8 mouse cellular contexts compared by ENCODE assay signal in the genomic region with DNA sequence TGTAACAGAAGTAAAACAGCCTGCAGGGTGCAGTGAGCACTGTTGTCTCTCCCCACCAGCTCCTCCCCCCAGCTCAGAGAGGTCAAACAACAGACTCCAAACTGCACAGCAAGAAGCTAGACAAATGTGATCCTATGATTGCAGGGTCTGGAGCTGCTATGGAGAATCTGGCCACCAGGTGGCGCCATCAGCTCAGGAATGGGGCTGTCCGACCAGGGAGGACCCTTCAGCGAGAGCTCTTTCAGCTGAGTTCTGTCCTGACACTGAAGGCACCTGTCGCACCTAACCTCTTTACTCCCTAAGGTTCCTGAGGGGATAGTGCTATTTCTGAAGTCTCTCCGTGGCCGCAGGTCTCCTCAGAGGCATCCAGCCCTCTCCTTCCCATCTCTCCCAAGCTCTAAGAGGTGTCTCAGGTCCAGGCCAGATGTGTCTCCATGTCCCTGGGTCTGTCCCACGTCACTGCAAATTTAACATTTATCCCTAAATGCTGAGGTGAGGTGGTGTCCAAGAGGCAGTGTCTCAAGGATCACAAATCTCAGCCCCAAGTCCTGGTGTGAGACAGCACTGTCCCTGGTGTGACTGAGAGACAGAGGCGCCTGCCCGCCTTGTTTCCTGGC. TPM values are rescaled to one million over a fixed set of nuclear protein-coding genes. Genes with fewer than 3 reads are reported as not detected.
DNase-seq lines count a peak whose midpoint lies in the region; ATAC-seq and TF ChIP-seq lines count a peak whose summit lies in the region.

No protein-coding gene starts in this region.

- no peaks in the 10 kb centered on the region for H3K9me3 ChIP-seq in heart, embryonic 10.5 days
- H3K9me3 ChIP-seq in liver, embryonic 11.5 days (ENCODE audit: control insufficient read depth, low read length): no peaks in the 10 kb centered on the region
- H3K9me3 ChIP-seq in neural tube, embryonic 13.5 days: no peaks in the 10 kb centered on the region

- H3K36me3 ChIP-seq in heart, embryonic 10.5 days: no peaks in the 10 kb centered on the region
- no peaks in the 10 kb centered on the region for H3K36me3 ChIP-seq in liver, embryonic 11.5 days (ENCODE audit: control insufficient read depth, insufficient read depth, low read length)
- H3K36me3 ChIP-seq in neural tube, embryonic 13.5 days: no peaks in the 10 kb centered on the region

- no peak for TF ChIP-seq POLR2A in bone marrow macrophage, adult 2 months (IDR thresholded peaks at IDR 0.05; ENCODE audit: borderline replicate concordance, low read depth, low read length)
- TF ChIP-seq POLR2A in embryonic fibroblast, embryonic 13.5 days (IDR thresholded peaks at IDR 0.05; ENCODE audit: low read depth, low read length): no peak

- 29% methylated on average over 9 of the region's 9 CpGs for WGBS in heart, embryonic 10.5 days
- 26% methylated on average over 9 of the region's 9 CpGs for WGBS in liver, embryonic 11.5 days
- 34% methylated on average over 9 of the region's 9 CpGs for WGBS in neural tube, embryonic 13.5 days

- H3K27ac ChIP-seq in bone marrow macrophage, adult 2 months (ENCODE audit: insufficient read depth, low read depth, low read length): no peak overlapping the region
- no peak overlapping the region for H3K27ac ChIP-seq in embryonic fibroblast, embryonic 13.5 days (ENCODE audit: insufficient read depth, low read length)
- H3K27ac ChIP-seq in heart, embryonic 10.5 days: no peak overlapping the region
- no peak overlapping the region for H3K27ac ChIP-seq in liver, embryonic 11.5 days (ENCODE audit: low read depth, low read length)
- no peak overlapping the region for H3K27ac ChIP-seq in neural tube, embryonic 13.5 days (replicated peaks)

- peak; percentile 49 for ATAC-seq in CD4-positive, CD25-positive, alpha-beta regulatory T cell, adult 4 months
- ATAC-seq in liver, embryonic 11.5 days (replicated peaks; ENCODE audit: low FRiP score): no peak; the same call in 1 of the 2 replicates
- peak; percentile 71 for ATAC-seq in neural tube, embryonic 13.5 days (ENCODE audit: low read depth)

- no peak overlapping the region for H3K4me3 ChIP-seq in bone marrow macrophage, adult 2 months (ENCODE audit: insufficient read depth, low read length)
- no peak overlapping the region for H3K4me3 ChIP-seq in embryonic fibroblast, embryonic 13.5 days (ENCODE audit: insufficient read depth, low read length)
- H3K4me3 ChIP-seq in heart, embryonic 10.5 days: no peak overlapping the region
- no peak overlapping the region for H3K4me3 ChIP-seq in liver, embryonic 11.5 days (ENCODE audit: low read depth, low read length)
- no peak overlapping the region for H3K4me3 ChIP-seq in neural tube, embryonic 13.5 days

- no peak overlapping the region for H3K4me2 ChIP-seq in liver, embryonic 11.5 days
- H3K4me2 ChIP-seq in neural tube, embryonic 13.5 days: no peak overlapping the region

- peak; percentile 92 for TF ChIP-seq CTCF in bone marrow macrophage, adult 2 months (IDR thresholded peaks at IDR 0.05; ENCODE audit: low read depth, low read length)
- peak; percentile 93 for TF ChIP-seq CTCF in embryonic fibroblast, embryonic 13.5 days (IDR thresholded peaks at IDR 0.05; ENCODE audit: borderline replicate concordance, insufficient read depth, low read length)

- H3K27me3 ChIP-seq in heart, embryonic 10.5 days (ENCODE audit: insufficient read depth, poor library complexity, severe bottlenecking): peaks cover 23% of the 10 kb centered on the region; the same call in 1 of the 2 replicates
- no peaks in the 10 kb centered on the region for H3K27me3 ChIP-seq in liver, embryonic 11.5 days (replicated peaks; ENCODE audit: control insufficient read depth, insufficient read depth, low read length)
- H3K27me3 ChIP-seq in neural tube, embryonic 13.5 days: peaks cover 6% of the 10 kb centered on the region

- no peak overlapping the region for H3K9ac ChIP-seq in liver, embryonic 11.5 days (ENCODE audit: low read depth, low read length)
- no peak overlapping the region for H3K9ac ChIP-seq in neural tube, embryonic 13.5 days

- peak; percentile 83 for DNase-seq in heart, embryonic 10.5 days (ENCODE audit: low spot score)
- DNase-seq in kidney, postnatal 10 days: peak; percentile 91
- DNase-seq in liver, embryonic 11.5 days (ENCODE audit: low spot score): peak; percentile 76
- DNase-seq in testis, postnatal 10 days (ENCODE audit: low spot score): peak; percentile 96

- H3K4me1 ChIP-seq in bone marrow macrophage, adult 2 months (ENCODE audit: control insufficient read depth, insufficient read depth, low read length): no peaks in the 10 kb centered on the region
- H3K4me1 ChIP-seq in embryonic fibroblast, embryonic 13.5 days (ENCODE audit: control insufficient read depth, insufficient read depth, low read length): no peaks in the 10 kb centered on the region
- H3K4me1 ChIP-seq in heart, embryonic 10.5 days: 0 out of 2 replicates have a peak, but pooled peaks cover 4% of the 10 kb centered on the region
- H3K4me1 ChIP-seq in liver, embryonic 11.5 days (replicated peaks; ENCODE audit: control insufficient read depth, insufficient read depth, low read length): no peaks in the 10 kb centered on the region
- no peaks in the 10 kb centered on the region for H3K4me1 ChIP-seq in neural tube, embryonic 13.5 days (replicated peaks)

RNA-seq across cellular contexts. Expression of a gene that starts 16.0 kb away (rescaled TPM):
- polyA plus RNA-seq in CD4-positive, CD25-positive, alpha-beta regulatory T cell, adult 4 months (2017; shearing (Covaris generic)): not detected
- polyA plus RNA-seq in bone marrow macrophage, adult 2 months (2012; ENCODE audit: insufficient read depth, insufficient read length, missing spikeins): 0.46 TPM in 1 of 2 replicates, not detected in the other
- not detected in 2 replicates for polyA plus RNA-seq in embryonic fibroblast, embryonic 13.5 days (2011; ENCODE audit: insufficient read length, low read depth, missing spikeins)
- polyA plus RNA-seq in heart, embryonic 10.5 days (2016; fragmentation: Nextera tagmentation; extraction: Ambion mirVana): not detected in 2 replicates
- 0.29 and 0.32 TPM in 2 replicates for polyA plus RNA-seq in liver, embryonic 11.5 days (2014; fragmentation: Nextera tagmentation; extraction: Ambion mirVana)
- polyA plus RNA-seq in neural tube, embryonic 13.5 days (2015; fragmentation: Nextera tagmentation; extraction: Ambion mirVana): 4.2 and 4.6 TPM in 2 replicates

RNA-seq across cellular contexts. Expression of a gene that starts 47.3 kb away (rescaled TPM):
- polyA plus RNA-seq in CD4-positive, CD25-positive, alpha-beta regulatory T cell, adult 4 months (2017; shearing (Covaris generic)): 1,000 to 10,000 TPM; 1,726 to 2,325 TPM
- 1,649 and 1,910 TPM in 2 replicates for polyA plus RNA-seq in bone marrow macrophage, adult 2 months (2012; ENCODE audit: insufficient read depth, insufficient read length, missing spikeins)
- polyA plus RNA-seq in embryonic fibroblast, embryonic 13.5 days (2011; ENCODE audit: insufficient read length, low read depth, missing spikeins): 0.50 and 10.8 TPM in 2 replicates
- 7.7 and 19.5 TPM in 2 replicates for polyA plus RNA-seq in heart, embryonic 10.5 days (2016; fragmentation: Nextera tagmentation; extraction: Ambion mirVana)
- 87.2 and 93.3 TPM in 2 replicates for polyA plus RNA-seq in liver, embryonic 11.5 days (2014; fragmentation: Nextera tagmentation; extraction: Ambion mirVana)
- 31.6 and 31.7 TPM in 2 replicates for polyA plus RNA-seq in neural tube, embryonic 13.5 days (2015; fragmentation: Nextera tagmentation; extraction: Ambion mirVana)

Comparison
In these comparisons a context has a peak if more than half of its experiments do, and no peak if none do; other contexts are left out.
1. RNA of a gene that starts 47.3 kb away (polyA plus RNA-seq): 1,726 to 2,325 TPM in CD4-positive, CD25-positive, alpha-beta regulatory T cell, adult 4 months and 1,649 to 1,910 TPM in bone marrow macrophage, adult 2 months; 87.2 to 93.3 TPM in liver, embryonic 11.5 days, 31.6 to 31.7 TPM in neural tube, embryonic 13.5 days, 7.7 to 19.5 TPM in heart, embryonic 10.5 days and 0.50 to 10.8 TPM in embryonic fibroblast, embryonic 13.5 days; every median in the first group is over 10 times any median in the second.
2. Peak in every context shown above with its lines, with median percentiles within 50 percentile points of each other: DNase-seq.